Mouse (Mus musculus): ENCODE data around the gene Bcas3.

Bcas3 gene

DNA sequence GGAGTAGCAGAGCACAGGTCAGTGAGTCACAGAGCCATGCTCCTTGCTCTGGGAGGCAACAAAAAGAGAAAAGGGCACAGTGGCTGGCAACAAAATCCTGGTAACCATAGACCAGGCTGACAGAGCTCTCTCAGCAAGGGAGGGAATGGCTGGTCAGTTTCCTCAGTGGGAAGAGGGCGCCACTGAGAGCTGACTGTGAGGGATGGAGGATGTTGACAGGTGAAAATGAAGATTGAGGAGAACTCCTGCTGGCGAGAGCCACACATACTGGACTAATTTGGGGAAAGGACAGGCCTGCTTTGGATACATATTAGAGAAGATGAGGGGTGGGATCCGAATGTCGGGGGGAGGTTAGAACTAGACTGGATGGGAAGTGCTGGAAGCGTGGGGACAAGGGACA lies 272.2 kb downstream of the Bcas3 start:
- no peak for DNase-seq

DNA sequence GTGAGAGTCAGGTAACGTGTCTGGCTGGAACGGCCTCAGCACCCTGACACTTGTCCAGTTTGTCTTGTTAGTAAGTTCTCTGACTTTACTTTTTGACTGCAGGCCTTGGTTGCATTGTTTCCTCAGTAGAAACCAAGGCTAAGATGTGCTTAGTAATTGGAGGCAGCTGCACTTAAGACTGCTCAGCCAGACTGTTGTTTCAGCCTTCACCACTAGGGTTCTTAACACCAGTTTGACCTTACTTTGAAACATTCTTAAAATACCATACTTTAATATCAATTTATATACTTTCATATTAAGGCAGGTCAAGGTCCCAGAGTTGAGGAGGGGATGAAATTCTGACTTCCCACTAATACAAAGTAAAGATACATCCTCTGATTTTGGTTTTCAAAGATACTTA lies 273.9 kb downstream of the Bcas3 start:
- no peak for DNase-seq

DNA sequence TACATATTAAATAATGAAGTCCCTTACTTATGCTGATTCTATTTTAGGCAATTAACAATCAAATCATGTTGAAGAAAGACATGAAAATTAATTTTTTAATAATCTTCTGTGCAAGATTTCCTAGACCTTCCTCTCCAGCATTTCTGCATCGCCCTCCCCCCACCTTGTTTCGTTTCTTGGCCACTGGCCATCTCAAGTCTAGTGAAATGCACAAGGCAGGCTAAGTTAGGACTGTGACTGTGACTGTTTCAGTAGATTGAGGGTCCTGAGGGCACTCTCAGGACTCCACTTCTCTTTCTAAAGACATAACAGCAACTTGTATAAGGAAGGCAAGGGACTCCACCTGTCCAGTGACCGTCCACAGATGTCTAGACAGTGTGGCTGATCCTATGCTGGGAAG lies 274.4 kb downstream of the Bcas3 start:
- DNase-seq: no peak

DNA sequence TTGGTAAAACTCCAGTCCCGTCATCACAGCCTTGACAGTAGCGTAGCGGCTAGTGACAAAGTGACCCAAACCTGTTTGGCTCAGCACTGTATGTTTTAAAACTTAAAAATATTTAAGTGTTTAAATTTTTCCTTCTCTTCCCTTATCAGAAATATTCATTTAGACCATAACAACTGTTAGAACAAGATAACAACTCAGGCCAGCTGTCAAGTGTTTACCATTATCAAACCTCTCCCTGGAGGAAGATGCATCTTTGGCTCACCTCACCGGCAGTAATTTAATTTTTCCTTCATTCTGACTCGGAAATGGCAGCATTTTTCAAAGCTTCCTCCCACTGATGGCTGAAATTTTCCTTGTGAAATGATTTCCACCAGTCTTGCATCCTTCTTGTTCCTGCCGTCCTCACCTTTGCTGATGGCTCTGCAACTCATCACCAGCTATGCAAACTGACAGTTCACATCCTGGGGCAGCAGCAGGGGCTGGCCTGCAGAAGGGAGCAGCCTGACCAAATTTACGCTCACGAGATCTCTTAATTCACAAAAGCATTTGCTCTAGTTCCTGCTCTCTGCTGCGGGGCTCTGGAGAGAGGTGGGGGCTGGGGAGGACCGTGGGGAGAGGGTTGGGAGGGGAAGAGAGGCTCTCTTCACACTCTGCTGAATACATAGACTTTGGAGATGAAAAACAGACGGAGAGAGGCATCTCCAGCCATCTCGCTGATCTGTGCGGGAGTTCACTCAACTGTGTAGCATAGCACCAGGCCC lies 275.5 kb downstream of the Bcas3 start:
- DNase-seq: no peak

DNA sequence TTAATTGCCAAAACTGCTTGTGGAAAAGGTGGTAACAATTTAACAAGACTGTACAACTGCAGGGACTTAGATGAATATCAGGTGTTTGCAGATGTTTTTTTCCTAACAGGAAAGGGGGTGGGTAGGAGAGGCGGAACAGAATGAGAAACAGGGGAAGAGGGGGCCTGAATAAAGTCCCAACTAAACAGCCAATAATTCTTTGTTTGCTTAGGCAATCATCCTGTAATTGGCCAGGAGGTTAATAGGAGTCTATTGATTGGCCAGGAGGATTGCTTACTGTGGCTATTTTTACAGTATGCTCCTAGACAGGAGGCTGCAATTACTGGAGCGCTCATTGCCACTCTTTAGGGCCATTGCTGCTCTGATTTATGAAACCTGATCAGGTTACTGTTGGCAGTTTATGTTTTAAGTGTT lies 279.6 kb downstream of the Bcas3 start:
- no peak for DNase-seq

DNA sequence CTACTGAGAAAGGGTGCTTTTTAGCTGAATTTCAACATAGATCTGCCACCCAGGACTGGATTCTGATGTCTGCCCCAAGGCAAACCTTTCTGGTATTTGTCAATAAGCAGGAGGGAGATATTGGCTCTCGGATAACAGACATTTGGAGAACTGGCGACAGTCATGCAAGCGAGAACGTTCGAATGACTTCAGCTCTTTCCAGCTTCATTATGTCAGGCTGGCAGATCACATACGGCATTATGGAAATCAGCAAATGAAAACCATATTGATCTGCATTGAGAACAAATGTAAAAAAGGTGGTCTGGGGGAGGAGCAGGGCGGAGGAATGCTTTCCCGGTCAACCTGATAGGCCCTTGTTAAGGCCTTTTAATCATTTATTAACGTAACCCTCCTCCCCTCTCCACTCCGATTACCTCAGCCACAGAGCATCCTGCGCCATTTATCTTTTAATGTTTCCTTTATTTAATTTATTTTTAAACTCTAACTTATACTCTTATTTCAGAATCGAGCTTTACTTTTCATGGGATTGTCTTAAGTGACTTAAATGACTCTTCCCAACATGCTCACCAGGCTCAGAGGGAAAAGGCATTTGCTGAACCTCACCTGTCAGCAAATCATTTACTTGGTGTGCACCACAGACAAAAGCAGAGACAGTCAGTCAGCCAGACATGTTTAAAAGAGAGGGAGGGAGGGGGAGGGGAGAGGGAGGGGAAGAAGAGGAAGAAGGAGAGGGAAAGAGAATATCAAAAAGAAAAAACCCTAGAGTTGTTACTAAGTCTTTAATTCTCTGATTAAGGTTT lies 285.9 kb downstream of the Bcas3 start:
- DNase-seq: no peak

DNA sequence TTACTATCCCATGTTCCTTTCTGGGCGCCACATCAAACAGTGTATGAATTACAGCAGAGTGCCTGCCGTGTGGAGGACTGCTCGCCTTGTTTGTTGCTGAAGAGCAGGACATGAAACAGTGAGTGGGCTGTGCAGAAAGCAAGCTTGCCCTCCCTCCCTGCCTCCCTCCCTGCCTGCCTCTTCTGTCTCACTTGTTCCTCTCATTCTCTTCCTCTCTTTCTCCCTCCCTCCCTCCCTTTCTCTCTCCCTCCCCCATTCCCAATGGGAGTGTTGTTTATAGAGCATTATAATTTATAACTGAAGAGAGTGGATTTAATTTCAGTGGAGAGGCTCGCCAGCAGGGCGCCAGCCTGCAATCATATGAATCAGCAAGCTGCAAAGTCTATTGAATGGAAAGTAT lies 287.7 kb downstream of the Bcas3 start:
- no peak for DNase-seq

DNA sequence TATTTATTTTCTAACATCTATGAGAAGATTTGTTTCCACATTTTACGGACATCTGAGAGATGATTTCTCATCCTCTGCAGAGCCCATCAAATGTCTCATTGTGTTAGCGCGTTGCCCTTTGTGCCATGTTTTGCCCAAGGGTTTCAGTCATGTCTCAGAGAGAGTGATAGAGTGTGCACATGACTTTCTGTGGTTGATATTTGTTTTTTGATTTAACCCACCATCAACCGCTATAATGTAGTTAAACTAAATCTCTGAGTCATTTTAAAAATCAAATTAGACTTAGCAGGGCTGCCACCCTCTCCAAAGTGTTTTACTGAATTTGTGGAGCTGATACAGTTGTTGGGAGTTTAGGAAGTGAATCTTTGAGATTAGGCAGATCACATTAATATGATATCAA lies 288.5 kb downstream of the Bcas3 start:
- DNase-seq: no peak

DNA sequence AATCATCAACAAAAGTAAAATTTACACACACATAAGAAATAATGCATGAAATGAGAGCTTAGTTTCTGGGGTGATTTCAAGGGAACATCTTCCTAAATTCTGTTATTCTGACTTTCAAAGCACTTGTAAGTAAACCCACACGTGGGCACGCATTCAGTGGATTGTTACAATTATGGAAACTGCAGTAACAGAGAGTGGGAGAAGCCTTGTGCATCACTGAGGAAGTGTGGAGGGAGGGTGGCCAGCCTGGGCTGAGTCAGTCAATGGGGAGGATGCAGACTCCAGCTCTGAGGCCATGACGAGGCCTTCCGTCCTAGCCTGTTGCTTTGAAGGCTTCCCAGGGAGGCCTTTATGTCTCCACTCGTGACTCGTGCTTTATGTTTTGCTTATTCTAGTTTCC lies 289.6 kb downstream of the Bcas3 start:
- no peak for DNase-seq

DNA sequence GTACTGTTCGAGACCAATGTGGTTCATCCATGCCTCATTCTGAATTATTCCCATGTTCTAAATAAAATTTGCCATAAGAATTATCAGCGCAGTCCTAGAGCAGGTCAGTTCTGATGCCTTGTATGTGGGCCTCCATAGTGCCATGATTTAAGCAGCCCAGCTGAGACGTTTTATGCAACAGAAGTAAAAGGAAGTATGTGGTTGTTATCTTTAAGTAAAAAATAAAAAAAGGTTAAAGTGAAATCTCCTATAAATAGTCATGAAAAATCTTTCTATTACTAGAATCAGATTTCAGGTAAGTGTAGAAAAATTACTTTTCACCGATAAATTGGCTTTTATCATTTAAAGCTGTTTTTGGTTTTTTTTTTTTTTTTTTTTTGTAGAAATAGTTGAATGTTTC lies 290.1 kb downstream of the Bcas3 start:
- no peak for DNase-seq

DNA sequence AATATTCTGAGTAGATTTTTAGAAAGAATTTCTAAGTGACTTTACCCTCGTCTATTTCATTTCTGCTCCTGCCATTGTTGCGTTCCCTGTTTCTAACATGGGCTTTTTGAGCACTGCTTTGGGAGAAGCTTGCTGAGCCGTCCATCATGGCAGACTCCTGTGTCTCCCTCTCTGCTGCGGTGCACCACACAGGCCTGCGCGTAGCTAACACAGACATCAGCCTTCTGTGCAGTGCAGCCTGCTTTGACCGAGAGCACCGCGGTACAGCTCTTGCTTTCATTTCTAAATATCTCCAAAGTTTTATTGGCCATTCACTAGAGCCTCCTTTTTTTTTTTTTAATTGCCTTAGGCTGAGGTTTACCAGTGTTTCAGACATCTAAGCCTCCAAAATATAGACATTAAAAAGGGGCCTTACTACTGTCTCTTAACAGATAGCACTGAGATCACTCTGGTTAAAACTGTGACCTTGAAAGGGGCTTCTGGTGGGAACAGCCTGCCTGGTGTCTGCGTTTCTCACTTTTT lies 290.6 kb downstream of the Bcas3 start:
- no peak for DNase-seq

DNA sequence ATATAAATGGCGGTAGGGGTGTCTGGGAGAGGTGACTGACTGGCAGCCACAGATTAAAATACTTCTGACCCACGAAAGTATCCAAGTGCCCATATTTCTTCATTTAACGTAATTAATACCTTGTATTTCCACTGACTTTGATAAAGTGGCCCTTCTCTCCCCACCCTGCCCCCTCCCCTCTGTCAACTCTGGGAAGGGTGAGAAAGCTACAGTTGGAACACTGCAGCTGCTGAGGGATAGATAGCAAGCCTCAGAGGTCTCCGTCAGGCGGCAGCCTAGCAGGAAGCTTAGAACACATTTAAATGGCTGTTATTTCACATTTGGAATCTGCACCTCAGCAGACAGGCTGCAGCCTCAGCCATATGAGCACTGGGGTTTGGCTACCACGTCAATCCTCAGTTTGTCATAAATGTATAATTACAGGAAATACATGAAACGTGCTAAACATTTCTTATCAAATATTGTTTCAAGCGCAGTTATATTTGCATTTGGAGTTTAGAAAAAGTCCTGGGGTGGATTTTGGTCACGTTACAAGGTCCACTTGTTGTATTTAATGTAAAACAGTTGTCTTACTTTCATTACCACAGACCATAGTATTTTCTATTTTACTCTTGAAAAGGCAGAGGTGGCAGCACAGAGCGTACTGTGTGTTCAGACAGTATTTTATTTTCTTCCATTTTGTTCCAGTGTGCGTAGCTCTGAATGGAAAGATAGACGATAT lies 291.2 kb downstream of the Bcas3 start:
- DNase-seq: no peak

DNA sequence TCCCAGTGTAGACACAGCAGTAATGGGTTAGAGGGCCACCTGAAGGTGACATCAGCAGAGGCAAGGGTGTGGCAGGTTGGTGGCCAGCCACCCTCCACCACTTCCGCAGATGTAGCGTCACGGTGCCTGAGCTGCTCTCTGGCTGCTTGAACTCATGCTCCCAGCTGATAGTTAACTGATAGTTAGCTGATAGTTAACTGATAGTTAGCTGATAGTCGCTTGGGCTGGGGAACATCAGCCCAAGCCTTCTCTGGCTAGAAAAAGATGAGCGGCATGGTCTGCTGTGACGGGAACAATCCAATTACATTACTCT lies 291.7 kb downstream of the Bcas3 start:
- no peak for DNase-seq

DNA sequence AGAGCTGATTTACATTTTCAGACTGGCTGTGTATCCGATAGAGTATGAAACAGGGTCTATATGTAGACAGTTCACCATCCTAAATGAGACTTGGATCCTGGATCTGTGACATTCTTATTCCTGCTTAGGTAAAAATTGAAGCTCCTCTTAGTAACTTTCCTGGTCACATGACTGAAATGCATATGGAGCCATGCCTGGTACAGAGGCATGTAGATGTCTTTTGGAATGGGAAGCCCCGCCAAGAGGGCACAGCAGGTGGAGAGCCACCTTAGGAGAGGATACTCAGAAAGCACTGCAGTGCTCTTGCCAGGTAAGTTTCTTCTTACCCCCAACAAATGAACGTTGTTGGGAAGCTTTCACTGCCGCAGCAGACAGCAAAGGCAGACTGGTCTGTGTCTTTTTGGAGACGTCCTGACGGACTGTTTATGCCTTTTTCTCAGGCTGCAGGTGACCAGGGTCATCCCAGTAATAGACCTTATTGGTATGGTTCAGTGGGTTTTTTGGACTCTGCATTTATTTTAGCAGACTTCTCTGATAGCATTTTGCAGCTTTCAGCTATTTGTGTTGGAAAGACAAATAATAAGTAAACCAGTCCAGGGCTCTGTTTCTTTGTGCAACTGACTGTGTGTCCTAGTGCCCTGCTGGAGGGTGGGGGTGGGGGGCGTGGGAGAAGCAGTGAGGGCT lies 292.3 kb downstream of the Bcas3 start:
- no peak for DNase-seq

DNA sequence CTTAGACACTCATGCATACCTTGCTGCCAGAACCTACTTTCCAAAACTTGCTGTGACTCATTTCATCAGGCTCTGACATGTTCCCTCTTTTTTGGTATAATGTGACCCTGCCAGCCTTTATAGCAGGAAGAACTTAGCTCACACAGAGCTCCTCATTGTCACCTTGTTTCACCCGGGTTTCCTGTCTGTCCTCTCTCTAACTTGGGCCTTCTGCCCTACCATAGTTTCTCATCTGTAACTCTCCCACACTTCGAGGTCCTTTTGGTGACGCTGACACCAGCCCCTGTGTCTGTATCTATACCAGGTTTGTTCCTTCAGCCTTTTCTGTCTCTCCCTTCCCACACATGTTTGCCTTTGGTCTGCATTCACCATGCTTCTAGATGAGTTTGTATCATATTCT lies 295.9 kb downstream of the Bcas3 start:
- DNase-seq: no peak

DNA sequence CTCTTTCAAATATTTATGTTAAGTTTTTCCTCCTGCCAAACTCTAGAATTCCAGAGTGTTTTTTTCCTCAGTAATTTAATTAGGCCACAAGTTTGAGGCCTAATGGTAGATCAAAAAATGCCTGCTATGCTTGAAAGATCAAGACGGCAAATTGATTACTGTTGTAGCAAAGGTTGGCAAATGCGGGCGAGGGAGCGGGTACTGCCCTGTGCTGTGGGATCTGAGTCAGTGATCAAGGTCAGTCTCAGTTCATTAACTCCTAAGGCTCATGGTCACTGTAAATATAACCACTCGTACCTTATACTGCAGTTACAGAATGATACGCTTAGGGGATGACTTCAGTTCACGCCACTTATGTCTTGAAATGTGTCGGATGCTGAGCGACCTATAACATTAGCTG lies 296.4 kb downstream of the Bcas3 start:
- no peak for DNase-seq

DNA sequence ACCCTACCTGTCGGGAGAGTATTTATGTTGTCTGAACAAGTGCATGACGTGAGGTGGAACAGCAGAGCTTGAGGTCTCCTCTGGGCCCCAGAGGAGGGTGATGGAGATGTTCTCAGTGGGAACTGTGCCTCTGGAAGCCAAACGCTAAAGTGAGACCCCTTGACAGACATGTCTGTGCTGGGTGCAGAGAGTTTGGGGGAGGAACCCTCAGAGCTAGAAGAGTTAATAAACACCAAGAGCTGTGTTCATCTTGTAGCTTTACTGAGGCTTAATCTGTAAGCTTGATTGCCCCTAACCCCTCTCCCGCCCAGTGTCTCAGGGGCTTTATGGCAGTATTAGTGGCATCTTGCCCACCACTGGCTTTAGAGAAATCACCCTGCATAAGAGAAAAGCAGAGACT lies 304.5 kb downstream of the Bcas3 start:
- DNase-seq: no peak

DNA sequence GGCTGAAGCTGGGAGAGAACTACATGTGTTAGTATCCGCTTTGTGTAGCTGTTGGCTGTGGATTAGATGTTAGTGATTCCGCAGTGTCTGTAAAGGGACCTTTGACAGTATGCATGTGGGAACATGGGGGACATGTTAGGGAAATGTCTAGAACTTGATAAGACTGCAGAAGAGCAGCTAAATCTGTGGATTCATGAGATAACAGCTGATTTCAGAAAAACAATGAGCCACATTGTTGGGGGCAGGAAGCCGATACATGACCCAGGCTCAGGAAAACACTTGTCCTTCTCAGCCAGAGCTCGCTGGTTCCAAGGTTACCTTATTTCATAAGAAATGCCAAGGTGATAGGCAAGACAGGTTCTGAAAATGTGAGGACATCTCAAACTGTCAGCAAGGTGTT lies 307.3 kb downstream of the Bcas3 start:
- DNase-seq: no peak

DNA sequence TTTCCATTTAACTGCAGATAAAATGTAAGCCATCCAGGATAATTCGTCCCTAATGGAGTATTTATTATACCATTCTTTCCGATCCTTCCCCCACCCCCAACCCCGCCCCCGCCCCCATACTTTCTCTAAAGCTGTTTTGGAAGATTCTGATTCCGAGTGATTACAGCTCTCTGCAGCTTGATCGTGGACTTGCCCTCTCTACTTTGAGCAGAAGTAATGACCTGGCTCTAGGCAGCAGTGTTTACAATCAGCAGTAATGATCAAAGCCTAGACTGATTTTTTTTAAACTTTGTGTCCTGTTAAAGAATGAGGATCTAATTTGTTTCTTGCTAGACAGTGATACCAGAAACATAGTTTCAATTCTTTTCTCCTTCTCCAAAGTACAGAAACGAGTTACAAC lies 314.2 kb downstream of the Bcas3 start:
- DNase-seq: no peak

DNA sequence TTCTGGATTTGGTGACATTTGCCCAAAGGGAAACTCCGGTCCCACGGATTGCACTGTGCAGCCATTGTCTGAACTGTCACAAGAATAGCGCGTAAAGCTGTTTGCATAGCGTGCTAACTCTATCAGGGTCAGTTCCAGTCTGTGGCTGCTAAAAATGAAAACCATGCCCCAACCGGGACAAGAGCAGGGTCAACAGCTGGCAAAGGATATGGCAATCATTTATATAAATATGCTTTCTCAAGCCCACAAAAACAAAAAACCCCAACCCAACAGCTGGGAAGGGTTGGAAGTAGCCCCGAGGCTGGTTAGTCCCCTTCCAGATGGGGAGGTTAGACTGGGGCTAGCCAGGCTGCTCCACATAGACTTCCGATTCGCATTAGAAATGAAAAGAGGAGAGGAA lies 314.8 kb downstream of the Bcas3 start:
- no peak for DNase-seq

DNA sequence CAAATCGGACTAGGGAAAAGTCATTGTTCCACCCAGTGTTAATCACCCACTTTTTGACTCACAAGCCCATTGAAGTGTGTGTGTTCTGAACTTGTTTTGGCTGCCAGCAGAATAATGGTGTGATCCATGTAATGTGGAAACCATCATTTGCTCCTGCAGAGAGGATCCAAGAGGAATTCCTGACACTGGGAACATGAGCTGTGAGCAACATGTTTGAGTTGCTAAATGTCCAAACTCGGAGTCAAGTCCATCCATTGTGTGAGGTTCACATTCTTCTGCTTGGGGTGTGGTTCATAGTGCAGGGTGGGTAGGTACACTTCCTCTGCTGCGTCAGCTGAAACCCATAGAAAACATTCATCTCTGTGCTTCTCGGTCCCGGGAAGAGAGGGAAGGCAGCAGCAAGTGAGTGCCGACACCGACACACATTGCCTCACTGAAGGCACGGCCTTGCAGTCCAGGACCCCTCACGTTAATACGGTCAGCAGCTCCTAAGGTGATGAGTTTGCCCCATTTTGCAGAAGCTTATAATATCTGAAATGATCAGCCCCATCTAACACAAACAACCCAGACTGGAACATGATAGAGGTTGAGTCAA lies 320.0 kb downstream of the Bcas3 start:
- no peak for DNase-seq

DNA sequence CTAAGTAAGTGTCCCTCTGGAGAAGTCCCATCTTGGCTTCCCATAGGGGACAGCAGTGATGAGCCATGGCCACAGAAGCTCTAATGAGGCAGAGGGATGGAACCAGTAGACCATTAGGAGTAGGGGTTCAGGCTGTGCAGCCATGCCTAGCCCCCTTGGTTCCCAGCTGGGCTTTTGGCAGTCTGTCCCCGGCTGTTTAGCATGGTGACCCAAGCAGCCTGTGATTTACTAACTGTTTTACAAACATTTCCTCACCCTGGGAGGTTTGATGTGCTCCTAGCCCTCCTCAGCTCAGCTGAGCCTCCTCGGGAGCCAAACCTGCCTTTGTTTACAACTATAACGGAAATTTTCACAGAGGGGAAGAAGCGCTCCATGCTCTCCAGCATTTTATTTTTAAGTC lies 322.3 kb downstream of the Bcas3 start:
- no peak for DNase-seq

Measured in cerebellum, postnatal 25 days (tissue).